Comparison of ENCODE assay signal across 8 mouse cellular contexts in genomic region chr5:77061372-77062038, GRCm38 (mm10). TPM values are rescaled to one million over a fixed set of nuclear protein-coding genes. Genes with fewer than 3 reads are reported as not detected.
A peak's percentile ranks its signal among the peaks of the same experiment; 100 is the strongest.
DNase-seq lines count a peak whose midpoint lies in the region; ATAC-seq lines count a peak whose summit lies in the region.

No protein-coding gene starts in this region.

- DNase-seq in forebrain, embryonic 10.5 days (ENCODE audit: extremely low spot score, low spot score) = peak; percentile 72
- peak; percentile 33 for DNase-seq in c-Kit-positive CD71-negative TER-119-negative erythroid progenitor cells, embryonic 14.5 days (ENCODE audit: low read depth)
- peak; percentile 59 for DNase-seq in forelimb bud, embryonic 11.5 days (ENCODE audit: low read depth, low spot score)
- DNase-seq in hindlimb bud, embryonic 11.5 days (ENCODE audit: extremely low spot score, low read depth, low spot score) = peak; percentile 5
- peak; percentile 75 to 76 for DNase-seq in left cerebral cortex, postnatal 14 days (ENCODE audit: low spot score in 2 of 2)
- DNase-seq in spleen, postnatal 36 days (ENCODE audit: low spot score in 2 of 2) = peak; percentile 38 to 51

- H3K4me1 ChIP-seq in forebrain, embryonic 10.5 days = peaks cover 40% of the 10 kb centered on the region
- H3K4me1 ChIP-seq in forebrain, embryonic 12.5 days = peaks cover 13% of the 10 kb centered on the region
- H3K4me1 ChIP-seq in megakaryocyte, embryonic 14.5 days = peaks cover 7% of the 10 kb centered on the region

- no peaks in the 10 kb centered on the region for H3K36me3 ChIP-seq in forebrain, embryonic 10.5 days (replicated peaks)
- no peaks in the 10 kb centered on the region for H3K36me3 ChIP-seq in forebrain, embryonic 12.5 days (replicated peaks)
- H3K36me3 ChIP-seq in megakaryocyte, embryonic 14.5 days (replicated peaks; ENCODE audit: low read length) = no peaks in the 10 kb centered on the region

- H3K4me3 ChIP-seq in forebrain, embryonic 10.5 days = no peak overlapping the region
- no peak overlapping the region for H3K4me3 ChIP-seq in forebrain, embryonic 12.5 days (replicated peaks)
- peak overlapping the region; percentile 75 for H3K4me3 ChIP-seq in megakaryocyte, embryonic 14.5 days (replicated peaks)

- intact Hi-C loops in left cerebral cortex, postnatal 14 days (cut with DNase I) = loop anchor here (5.0 kb wide), 1 partner anchor 54 kb away; no protein-coding TSS in a partner anchor

- H3K27ac ChIP-seq in forebrain, embryonic 10.5 days = no peak overlapping the region
- no peak overlapping the region for H3K27ac ChIP-seq in forebrain, embryonic 12.5 days

- H3K9me3 ChIP-seq in forebrain, embryonic 10.5 days = no peaks in the 10 kb centered on the region
- H3K9me3 ChIP-seq in forebrain, embryonic 12.5 days = no peaks in the 10 kb centered on the region
- no peaks in the 10 kb centered on the region for H3K9me3 ChIP-seq in megakaryocyte, embryonic 14.5 days

- H3K9ac ChIP-seq in forebrain, embryonic 12.5 days = no peak overlapping the region

- ATAC-seq in forebrain, embryonic 12.5 days (ENCODE audit: low FRiP score) = no peak

- no peak overlapping the region for H3K4me2 ChIP-seq in forebrain, embryonic 12.5 days

- H3K27me3 ChIP-seq in forebrain, embryonic 10.5 days (ENCODE audit: poor library complexity, severe bottlenecking) = peaks cover 31% of the 10 kb centered on the region
- peaks cover 30% of the 10 kb centered on the region for H3K27me3 ChIP-seq in forebrain, embryonic 12.5 days
- peaks cover 20% of the 10 kb centered on the region for H3K27me3 ChIP-seq in megakaryocyte, embryonic 14.5 days (replicated peaks)

- 38% methylated on average over 17 of the region's 17 CpGs for WGBS in forebrain, embryonic 10.5 days
- 35% methylated on average over 17 of the region's 17 CpGs for WGBS in forebrain, embryonic 12.5 days

RNA-seq across cellular contexts. Expression of gene Thegl, which starts 45.7 kb away (rescaled TPM):
- 0.25 and 0.26 TPM in 2 replicates for polyA plus RNA-seq in forebrain, embryonic 10.5 days (2016; fragmentation: Nextera tagmentation; extraction: Ambion mirVana)
- polyA plus RNA-seq in forebrain, embryonic 12.5 days (2016; fragmentation: Nextera tagmentation; extraction: Ambion mirVana) = 0.33 and 0.42 TPM in 2 replicates
- under 1 TPM; 0.55 to 0.83 TPM for total RNA-seq in left cerebral cortex, postnatal 14 days (2021)
- not detected in 2 replicates for polyA plus RNA-seq in megakaryocyte, embryonic 14.5 days (2012; ENCODE audit: insufficient read depth, low replicate concordance)

RNA-seq across cellular contexts. Expression of gene Hopx, which starts 53.4 kb away (rescaled TPM):
- polyA plus RNA-seq in forebrain, embryonic 10.5 days (2016; fragmentation: Nextera tagmentation; extraction: Ambion mirVana) = 0.23 and 0.55 TPM in 2 replicates
- polyA plus RNA-seq in forebrain, embryonic 12.5 days (2016; fragmentation: Nextera tagmentation; extraction: Ambion mirVana) = 1.0 and 1.1 TPM in 2 replicates
- total RNA-seq in left cerebral cortex, postnatal 14 days (2021) = 10 to 100 TPM; 21.4 to 26.3 TPM
- 2.5 TPM in 1 of 2 replicates, not detected in the other for polyA plus RNA-seq in megakaryocyte, embryonic 14.5 days (2012; ENCODE audit: insufficient read depth, low replicate concordance)

RNA-seq across cellular contexts. Expression of gene Arl9, which starts 57.6 kb away (rescaled TPM):
- polyA plus RNA-seq in forebrain, embryonic 10.5 days (2016; fragmentation: Nextera tagmentation; extraction: Ambion mirVana) = not detected in 2 replicates
- polyA plus RNA-seq in forebrain, embryonic 12.5 days (2016; fragmentation: Nextera tagmentation; extraction: Ambion mirVana) = not detected in 2 replicates
- total RNA-seq in left cerebral cortex, postnatal 14 days (2021) = not detected
- not detected in 2 replicates for polyA plus RNA-seq in megakaryocyte, embryonic 14.5 days (2012; ENCODE audit: insufficient read depth, low replicate concordance)

Comparison
In these comparisons a context has a peak if more than half of its experiments do, and no peak if none do; other contexts are left out.
1. DNase-seq: peak in every context shown above with its lines; median percentile 76 in left cerebral cortex, postnatal 14 days; 72 in forebrain, embryonic 10.5 days; 59 in forelimb bud, embryonic 11.5 days; 44 in spleen, postnatal 36 days; 33 in c-Kit-positive CD71-negative TER-119-negative erythroid progenitor cells, embryonic 14.5 days; 5 in hindlimb bud, embryonic 11.5 days.